Mouse (Mus musculus) hindbrain, embryonic 12.5 days (tissue): Measurements from ENCODE around the gene Farp1. TPM values are rescaled to one million over a fixed set of nuclear protein-coding genes. Genes with fewer than 3 reads are reported as not detected.
A peak's percentile ranks its signal among the peaks of the same experiment; 100 is the strongest.

ENCODE experiments used
- ATAC-seq: fragments of 200-750 bp; cut with Nextera tagmentation; 2 replicates; pipeline ENCODE4 v1.8.0; 2017; ENCODE audit warnings: moderate TSS enrichment; ENCODE audit not compliant: low FRiP score
- H3K27ac ChIP-seq: fragments of 300-500 bp; sonication (generic); 2 replicates; pipeline ENCODE4 v1.5.1; 2016; ENCODE audit warnings: mild to moderate bottlenecking
- H3K27me3 ChIP-seq: fragments of 300-500 bp; sonication (generic); 2 replicates; pipeline ENCODE4 v1.6.1; 2016; ENCODE audit warnings: mild to moderate bottlenecking
- H3K36me3 ChIP-seq: fragments of 300-500 bp; sonication (generic); 2 replicates; pipeline ENCODE4 v1.6.1; 2016; ENCODE audit warnings: mild to moderate bottlenecking
- H3K4me1 ChIP-seq: fragments of 300-500 bp; sonication (generic); 2 replicates; pipeline ENCODE4 v1.6.1; 2016
- H3K4me2 ChIP-seq: fragments of 300-500 bp; sonication (generic); replicated peaks from 2 replicates; pipeline ENCODE4 v1.6.1; 2016; ENCODE audit warnings: mild to moderate bottlenecking
- H3K4me3 ChIP-seq: fragments of 300-500 bp; sonication (generic); 2 replicates; pipeline ENCODE4 v1.5.1; 2016; ENCODE audit warnings: mild to moderate bottlenecking
- H3K9ac ChIP-seq: fragments of 300-500 bp; sonication (generic); 2 replicates; pipeline ENCODE4 v1.6.1; 2016; ENCODE audit warnings: mild to moderate bottlenecking, moderate library complexity
- H3K9me3 ChIP-seq: fragments of 300-500 bp; sonication (generic); replicated peaks from 2 replicates; pipeline ENCODE4 v1.6.1; 2016; ENCODE audit warnings: mild to moderate bottlenecking
- WGBS: fragments of 180-500 bp; shearing (Covaris S2); methylation state at CpG from one replicate; pipeline ENCODE4 v1.1.7; 2016; 5-methylcytosine and 5-hydroxymethylcytosine counted together
- polyA plus RNA-seq: library from polyadenylated mRNA; unstranded; fragments of >200 nt; fragmentation: Nextera tagmentation; extraction: Ambion mirVana; gene quantifications from 2 replicates; pipeline ENCODE4 v1.2.1, GENCODE M21; 2016

Gene Farp1
- polyA plus RNA-seq, 1 experiment from 2014 or later, result 43.9 TPM

DNA sequence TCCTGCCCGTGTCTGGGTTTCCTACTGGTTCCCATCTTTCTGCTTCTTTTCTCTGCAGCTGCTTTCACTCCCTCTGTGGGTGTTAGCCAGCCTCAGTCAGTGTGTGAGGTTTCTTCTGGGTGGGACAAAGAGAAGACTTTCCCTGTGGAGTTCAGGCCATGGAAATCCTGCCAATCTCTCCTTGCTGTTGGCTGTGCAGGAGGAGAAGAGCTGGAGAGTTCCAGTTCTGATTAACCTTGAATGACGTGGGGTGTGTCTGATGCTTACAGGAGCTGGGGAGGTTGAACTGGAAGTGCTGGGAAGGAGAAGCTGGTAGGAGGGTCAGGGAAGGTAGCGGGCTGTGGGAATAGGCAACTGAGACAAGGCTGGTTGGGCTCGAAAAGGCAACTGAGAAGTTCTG is 26.7 kb downstream of the Farp1 start:
- Histone ChIP-seq H3K4me1 (peaks cover 39% of the 10 kb centered on the region), H3K4me3 (no peak overlapping the region), H3K27ac (0 out of 2 replicates have a peak overlapping the region, but pooled peaks have one; percentile 35), H3K9ac (no peak overlapping the region), H3K36me3 (peaks cover 7% of the 10 kb centered on the region; the same call in 1 of the 2 replicates), H3K4me2 (no peak overlapping the region), H3K27me3 (no peaks in the 10 kb centered on the region), H3K9me3 (no peaks in the 10 kb centered on the region)
- ATAC-seq, result no peak
- 69% methylated on average over 4 of the region's 4 CpGs for WGBS

DNA sequence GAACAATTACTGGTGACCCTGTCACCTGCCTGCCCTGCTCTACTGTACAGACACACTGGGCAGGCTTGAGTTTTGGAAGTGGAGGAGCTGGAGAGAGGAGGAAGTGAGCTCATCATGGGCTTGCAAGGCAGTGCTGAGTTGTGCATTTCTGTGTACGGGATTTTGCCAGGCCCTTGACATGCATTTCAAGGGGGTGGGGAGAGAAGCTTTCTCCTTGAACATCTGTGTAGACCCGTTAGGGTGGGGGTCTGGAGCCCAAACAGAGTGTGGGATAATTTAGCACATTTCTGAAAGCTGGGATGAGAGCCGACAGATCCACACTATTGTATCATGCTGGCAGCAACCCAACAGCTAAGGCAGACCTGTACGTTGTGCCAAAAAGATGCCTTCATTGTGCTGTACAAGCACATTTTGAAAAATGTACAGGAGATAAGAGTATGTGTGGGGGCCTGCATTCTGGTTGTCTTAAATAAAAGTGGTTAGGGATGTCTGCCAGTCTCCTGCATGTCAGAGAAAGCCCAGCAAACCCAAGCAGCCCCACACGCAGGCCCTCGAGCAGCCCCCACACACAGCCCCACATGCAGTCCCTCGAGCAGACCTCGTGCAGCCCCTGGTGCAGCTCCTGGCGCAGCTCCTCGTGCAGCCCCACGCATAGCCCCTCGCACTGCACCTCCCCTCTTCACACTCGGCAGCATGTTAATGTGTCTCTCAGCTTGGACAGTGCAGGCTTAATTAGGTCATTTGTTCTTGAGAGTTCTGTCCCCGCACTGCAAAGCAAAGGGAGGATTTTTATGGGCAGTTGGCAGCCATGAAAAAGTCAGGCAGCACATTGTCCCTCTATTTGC is 27.5 kb downstream of the Farp1 start:
- H3K4me2 ChIP-seq, result no peak overlapping the region
- peaks cover 7% of the 10 kb centered on the region; the same call in 1 of the 2 replicates for H3K36me3 ChIP-seq
- peak; percentile 85 for ATAC-seq
- peak overlapping the region; percentile 33; the same call in 1 of the 2 replicates for H3K9ac ChIP-seq
- peak overlapping the region; percentile 52 for H3K27ac ChIP-seq
- no peak overlapping the region for H3K4me3 ChIP-seq
- 15% methylated on average over 14 of the region's 14 CpGs for WGBS
- H3K27me3 ChIP-seq, result no peaks in the 10 kb centered on the region
- H3K9me3 ChIP-seq, result no peaks in the 10 kb centered on the region
- H3K4me1 ChIP-seq, result peaks cover 39% of the 10 kb centered on the region

DNA sequence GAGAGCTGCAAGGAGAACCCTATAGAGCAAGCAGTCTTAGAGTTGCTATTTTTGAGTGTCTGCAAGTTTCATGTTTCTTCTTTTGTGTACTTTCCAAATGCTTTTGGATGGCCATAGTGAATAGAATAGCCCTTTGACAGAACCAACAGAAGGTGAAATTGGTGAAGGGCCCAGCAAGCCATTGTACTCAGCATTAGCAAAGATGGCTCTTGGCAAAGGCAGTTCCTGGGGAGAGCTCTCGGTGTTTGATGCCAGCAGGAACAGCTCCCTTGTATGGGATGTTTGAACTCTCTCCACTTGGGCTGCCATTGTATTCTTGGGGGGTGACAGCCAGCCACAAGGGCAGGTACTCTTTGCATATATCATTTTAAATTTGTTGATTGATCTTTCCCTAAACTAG is 29.7 kb downstream of the Farp1 start:
- Histone ChIP-seq H3K9me3 (no peaks in the 10 kb centered on the region), H3K27ac (no peak overlapping the region), H3K27me3 (no peaks in the 10 kb centered on the region), H3K9ac (no peak overlapping the region), H3K36me3 (peaks cover 7% of the 10 kb centered on the region; the same call in 1 of the 2 replicates), H3K4me3 (no peak overlapping the region), H3K4me1 (peaks cover 29% of the 10 kb centered on the region), H3K4me2 (no peak overlapping the region)
- ATAC-seq, result no peak
- WGBS, result 68% methylated on average over 1 of the region's 1 CpGs

DNA sequence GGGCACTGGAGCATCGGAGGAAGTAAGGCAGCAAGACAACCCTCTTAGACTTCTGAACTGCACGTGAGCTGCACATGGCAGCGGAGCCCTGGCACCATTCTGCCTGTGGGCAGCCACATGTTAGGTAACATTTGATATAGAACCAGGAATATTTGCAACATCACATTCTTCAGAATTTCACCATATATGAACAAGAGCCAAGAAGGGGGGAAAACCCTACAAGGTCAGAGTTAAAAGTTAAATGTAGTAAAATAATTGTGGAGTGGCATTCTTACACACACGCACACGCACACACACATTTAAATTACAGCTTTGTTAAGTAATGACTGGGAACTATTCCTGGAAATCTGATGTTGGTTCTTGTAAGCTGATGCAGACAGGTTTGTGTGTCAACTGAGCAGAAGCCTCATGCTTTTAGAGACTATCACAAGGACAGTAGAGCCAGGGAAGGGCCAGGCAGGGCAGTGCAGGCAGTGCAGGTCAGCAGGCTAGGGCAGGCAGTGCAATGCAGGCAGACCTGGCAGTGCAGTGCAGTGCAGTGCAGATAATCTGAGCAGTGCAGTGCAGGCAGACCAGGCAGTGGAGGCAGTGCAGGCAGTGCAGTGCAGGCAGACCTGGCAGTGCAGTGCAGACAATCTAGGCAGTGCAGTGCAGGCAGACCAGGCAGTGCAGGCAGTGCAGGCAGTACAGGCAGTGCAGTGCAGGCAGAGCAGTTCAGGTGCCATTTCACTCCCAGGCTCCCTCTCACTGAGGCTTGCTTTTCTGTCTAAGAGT is 38.3 kb downstream of the Farp1 start:
- peak; percentile 43; the same call in 1 of the 2 replicates for ATAC-seq
- Histone ChIP-seq H3K4me2 (no peak overlapping the region), H3K4me3 (no peak overlapping the region)

DNA sequence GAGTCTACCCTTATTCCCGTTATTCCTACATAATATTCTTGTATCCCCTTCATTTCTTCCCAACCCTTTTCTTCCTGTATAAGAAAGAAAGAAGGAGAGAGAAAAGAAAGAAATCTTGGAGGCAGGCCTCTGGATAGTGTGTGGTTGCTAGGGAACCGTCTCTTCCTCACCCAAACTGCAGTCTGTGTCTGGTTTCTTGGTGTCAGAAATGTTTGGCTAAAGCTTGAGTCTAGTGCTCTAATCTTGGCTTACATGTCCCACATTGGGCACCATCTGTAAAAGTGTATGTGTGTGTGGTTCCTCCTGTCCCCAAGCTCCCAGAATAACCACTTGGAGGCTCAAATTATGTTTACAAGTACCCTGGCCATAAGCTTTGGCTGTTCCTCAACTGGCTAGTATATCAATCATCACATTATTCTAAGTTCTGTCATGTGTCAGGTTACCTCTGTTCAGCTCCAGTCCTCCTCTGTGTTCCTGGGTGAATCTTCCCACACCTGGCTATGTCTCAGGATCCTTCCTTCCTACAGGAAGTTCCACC is 39.3 kb downstream of the Farp1 start:
- Histone ChIP-seq H3K4me2 (no peak overlapping the region), H3K36me3 (peaks cover 7% of the 10 kb centered on the region; the same call in 1 of the 2 replicates), H3K4me1 (no peaks in the 10 kb centered on the region), H3K27ac (no peak overlapping the region), H3K4me3 (no peak overlapping the region), H3K9me3 (no peaks in the 10 kb centered on the region), H3K27me3 (no peaks in the 10 kb centered on the region), H3K9ac (no peak overlapping the region)
- no peak for ATAC-seq
- WGBS, result 86% methylated on average over 2 of the region's 2 CpGs

More for the DNA sequence above, 38.3 kb downstream of the Farp1 start:
- peaks cover 4% of the 10 kb centered on the region; the same call in 1 of the 2 replicates for H3K36me3 ChIP-seq
- no peak overlapping the region for H3K27ac ChIP-seq
- H3K9me3 ChIP-seq, result no peaks in the 10 kb centered on the region
- H3K4me1 ChIP-seq, result no peaks in the 10 kb centered on the region
- 99% methylated on average over 5 of the region's 5 CpGs for WGBS
- H3K27me3 ChIP-seq, result no peaks in the 10 kb centered on the region
- H3K9ac ChIP-seq, result no peak overlapping the region

DNA sequence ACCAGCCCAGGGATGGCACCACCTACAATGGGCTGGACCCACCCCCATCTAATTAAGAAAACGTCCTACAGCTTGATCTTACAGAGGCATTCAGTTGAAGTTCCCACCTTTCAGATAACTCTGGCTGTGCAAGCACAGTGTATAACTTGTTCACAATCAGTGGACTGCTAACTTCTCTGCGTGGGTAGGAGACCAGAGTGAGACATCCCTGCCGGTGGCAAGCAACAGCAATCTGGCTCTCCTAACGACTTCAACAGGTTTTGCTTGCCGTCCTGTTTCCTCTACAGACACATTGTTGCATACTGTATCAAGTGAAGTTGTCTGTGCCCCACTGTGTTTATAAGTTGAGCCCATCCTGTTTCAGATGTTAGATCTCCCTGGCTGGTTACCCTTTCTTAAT is 45.7 kb downstream of the Farp1 start:
- H3K27me3 ChIP-seq, result no peaks in the 10 kb centered on the region
- ATAC-seq, result no peak
- H3K4me1 ChIP-seq, result no peaks in the 10 kb centered on the region
- WGBS, result 76% methylated on average over 5 of the region's 5 CpGs
- H3K9me3 ChIP-seq, result no peaks in the 10 kb centered on the region
- no peak overlapping the region for H3K4me2 ChIP-seq
- no peak overlapping the region for H3K4me3 ChIP-seq
- H3K36me3 ChIP-seq, result peaks cover 11% of the 10 kb centered on the region
- no peak overlapping the region for H3K27ac ChIP-seq
- H3K9ac ChIP-seq, result no peak overlapping the region

DNA sequence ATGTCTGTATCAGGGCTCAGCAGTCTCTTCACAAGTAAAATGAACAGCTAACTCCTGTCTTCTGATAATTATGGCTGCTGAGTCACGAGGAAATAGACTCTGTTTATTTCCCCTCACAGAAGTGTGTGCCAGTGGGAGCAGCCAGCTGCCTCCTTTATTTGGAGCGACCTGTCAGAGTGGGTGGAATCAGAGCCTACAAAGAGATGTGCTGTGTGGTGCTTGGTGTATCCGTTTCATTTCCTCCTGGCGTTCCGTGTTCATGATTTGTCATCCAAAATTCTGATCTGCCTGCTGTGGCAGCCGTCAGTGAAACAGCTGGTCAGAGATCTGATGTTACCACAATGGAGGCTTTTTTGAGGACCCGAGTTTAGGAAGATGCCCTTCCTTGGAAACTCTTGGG is 47.3 kb downstream of the Farp1 start:
- H3K36me3 ChIP-seq, result peaks cover 11% of the 10 kb centered on the region
- 57% methylated on average over 7 of the region's 7 CpGs for WGBS
- H3K9me3 ChIP-seq, result no peaks in the 10 kb centered on the region
- ATAC-seq, result no peak
- H3K4me1 ChIP-seq, result no peaks in the 10 kb centered on the region
- H3K4me2 ChIP-seq, result no peak overlapping the region
- H3K27me3 ChIP-seq, result no peaks in the 10 kb centered on the region
- no peak overlapping the region for H3K27ac ChIP-seq
- H3K4me3 ChIP-seq, result no peak overlapping the region
- H3K9ac ChIP-seq, result no peak overlapping the region

DNA sequence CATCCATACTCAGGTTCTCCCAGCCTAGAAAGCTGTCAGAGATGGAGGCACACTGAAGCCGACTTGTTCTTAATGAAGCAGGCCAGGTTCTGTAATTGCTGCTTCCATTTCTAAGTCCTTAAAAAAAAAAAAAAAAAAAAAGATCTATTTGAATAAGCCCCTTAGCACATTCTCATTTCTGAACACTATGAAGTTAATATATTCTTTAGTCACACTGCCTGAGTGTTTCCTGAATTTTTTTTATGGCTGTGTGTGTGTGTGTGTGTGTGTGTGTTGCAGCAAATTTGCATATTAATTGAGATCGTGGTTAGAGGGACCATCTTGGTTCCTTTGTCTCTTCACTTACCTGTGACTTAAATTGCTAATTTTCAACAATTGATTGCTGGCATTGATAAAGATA is 47.8 kb downstream of the Farp1 start:
- no peak overlapping the region for H3K27ac ChIP-seq
- ATAC-seq, result no peak
- H3K9me3 ChIP-seq, result no peaks in the 10 kb centered on the region
- H3K36me3 ChIP-seq, result peaks cover 11% of the 10 kb centered on the region
- no peak overlapping the region for H3K4me3 ChIP-seq
- H3K27me3 ChIP-seq, result no peaks in the 10 kb centered on the region
- no peaks in the 10 kb centered on the region for H3K4me1 ChIP-seq
- no peak overlapping the region for H3K9ac ChIP-seq
- H3K4me2 ChIP-seq, result no peak overlapping the region
- WGBS, result 69% methylated on average over 2 of the region's 2 CpGs

DNA sequence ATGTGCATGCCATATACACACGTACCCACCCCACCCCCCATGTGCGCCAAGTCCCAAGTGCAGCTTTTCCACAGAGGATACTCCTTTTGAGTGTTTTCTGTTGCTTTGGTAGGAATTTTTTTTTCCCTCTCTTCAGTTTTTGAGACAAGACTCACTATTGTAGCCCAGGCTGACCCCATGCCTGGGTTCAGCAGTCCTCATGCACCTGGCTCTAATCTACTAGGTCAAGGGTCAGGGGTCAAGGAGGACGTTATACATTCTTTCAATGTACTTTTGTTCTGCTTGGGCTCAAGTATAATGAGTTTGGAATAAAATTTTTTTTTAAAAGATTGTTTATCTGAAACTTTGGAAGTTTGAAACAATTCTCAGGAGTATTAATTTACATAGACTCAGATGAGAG is 48.4 kb downstream of the Farp1 start:
- H3K27me3 ChIP-seq, result no peaks in the 10 kb centered on the region
- H3K4me1 ChIP-seq, result no peaks in the 10 kb centered on the region
- H3K9ac ChIP-seq, result no peak overlapping the region
- 77% methylated on average over 3 of the region's 3 CpGs for WGBS
- no peak for ATAC-seq
- no peak overlapping the region for H3K27ac ChIP-seq
- H3K4me2 ChIP-seq, result no peak overlapping the region
- H3K36me3 ChIP-seq, result peaks cover 11% of the 10 kb centered on the region
- H3K4me3 ChIP-seq, result no peak overlapping the region
- H3K9me3 ChIP-seq, result no peaks in the 10 kb centered on the region

DNA sequence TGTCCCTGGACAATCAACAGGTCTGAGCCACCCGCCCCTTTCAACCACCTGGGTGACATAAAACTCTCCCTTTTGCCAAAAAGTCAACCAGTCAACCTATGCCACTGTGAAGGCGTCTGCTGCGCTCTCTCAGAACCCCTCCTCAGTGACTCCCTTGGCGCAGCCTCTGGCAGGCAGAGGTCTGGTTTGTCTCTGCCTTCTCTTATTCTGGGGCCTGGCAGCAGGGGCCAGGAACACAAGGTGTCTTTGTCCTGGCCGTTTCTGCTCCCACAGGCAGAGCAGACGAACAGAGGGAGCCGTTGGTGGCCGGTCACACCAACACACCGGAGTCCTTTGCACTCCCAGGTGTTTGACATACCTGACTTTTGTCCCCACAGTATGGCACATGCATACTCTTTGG is 57.5 kb downstream of the Farp1 start:
- Histone ChIP-seq H3K27ac (0 out of 2 replicates have a peak overlapping the region, but pooled peaks have one; percentile 1), H3K36me3 (peaks cover 20% of the 10 kb centered on the region), H3K4me3 (no peak overlapping the region), H3K27me3 (no peaks in the 10 kb centered on the region), H3K9me3 (peaks cover 10% of the 10 kb centered on the region; the same call in 1 of the 2 replicates), H3K4me2 (no peak overlapping the region), H3K4me1 (peaks cover 10% of the 10 kb centered on the region), H3K9ac (no peak overlapping the region)
- no peak for ATAC-seq
- WGBS, result 71% methylated on average over 9 of the region's 9 CpGs

DNA sequence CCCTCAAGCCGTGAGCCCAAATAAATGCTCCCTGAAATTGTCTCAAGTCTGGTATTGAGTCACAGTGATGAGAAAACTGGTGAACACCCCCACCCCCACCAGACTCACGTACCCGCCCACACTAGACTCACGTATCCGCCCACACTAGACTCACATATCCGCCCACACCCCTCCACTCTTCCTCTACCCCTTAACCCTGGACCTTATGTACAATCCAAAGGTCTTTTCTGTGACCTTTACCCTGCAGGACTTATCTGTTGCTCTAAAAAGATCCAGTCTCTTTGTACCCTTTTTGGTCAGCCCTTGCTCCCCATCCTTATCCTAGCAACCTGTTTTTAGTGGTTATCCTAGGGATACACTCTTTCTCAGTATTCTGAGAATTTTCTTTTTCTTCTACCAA is 58.9 kb downstream of the Farp1 start:
- peaks cover 14% of the 10 kb centered on the region for H3K36me3 ChIP-seq
- no peak for ATAC-seq
- 74% methylated on average over 6 of the region's 6 CpGs for WGBS

More for the DNA sequence above, 58.9 kb downstream of the Farp1 start:
- Histone ChIP-seq H3K4me1 (peaks cover 16% of the 10 kb centered on the region), H3K27ac (no peak overlapping the region), H3K4me2 (no peak overlapping the region), H3K27me3 (no peaks in the 10 kb centered on the region), H3K9me3 (peaks cover 6% of the 10 kb centered on the region; the same call in 1 of the 2 replicates), H3K4me3 (no peak overlapping the region), H3K9ac (no peak overlapping the region)
